Mouse (Mus musculus) cerebellum, postnatal 36 days (tissue): ENCODE measurements around the gene Unc5cl.

Experiments used
- DNase-seq, 2 experiments: peaks; one replicate each; pipeline ENCODE4 v3.0.0; 2021 to 2022; ENCODE audit warnings: mixed read lengths in 2 of 2

The Unc5cl gene

DNA sequence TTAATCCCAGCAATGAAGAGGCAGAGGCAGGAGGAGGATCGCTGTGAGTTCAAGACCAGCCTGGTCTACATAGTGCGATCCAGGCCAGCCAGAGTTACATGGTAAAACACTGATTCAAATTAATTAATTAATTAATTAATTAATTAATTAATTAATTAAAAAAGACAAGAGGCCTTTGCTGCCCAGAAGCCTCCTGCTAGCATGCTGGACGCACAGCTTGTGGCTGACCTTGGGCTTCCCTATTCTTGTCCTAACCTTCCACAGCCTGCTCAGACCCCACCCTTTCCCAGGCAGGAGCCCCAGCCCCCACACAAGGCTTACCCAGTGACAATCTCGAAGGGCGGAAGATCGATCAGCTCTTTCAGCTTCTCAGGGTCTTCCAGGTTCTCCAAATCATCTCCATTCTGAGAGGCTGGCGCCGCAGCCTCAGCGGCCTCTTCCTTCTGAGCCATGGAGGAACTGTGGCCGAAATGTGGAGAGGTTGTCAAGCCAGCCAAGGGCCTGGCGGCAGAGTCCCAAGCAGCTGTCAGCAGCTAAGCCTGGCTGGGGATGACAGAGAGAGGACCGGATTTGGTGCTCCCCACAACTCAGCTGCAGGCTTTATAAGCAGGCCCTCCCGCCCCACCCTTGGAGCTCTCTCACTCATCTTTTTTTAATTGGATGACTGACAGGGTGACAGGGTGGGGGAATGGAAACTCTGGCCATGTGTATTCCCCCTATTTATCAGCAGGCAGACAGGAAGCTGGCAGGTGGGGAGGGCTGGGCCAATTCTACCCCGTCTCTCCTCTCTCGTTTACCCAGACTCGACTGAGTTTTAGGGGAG lies 22.3 kb upstream of the Unc5cl start, which contains the start of gene Apobec2:
Gene Apobec2, minus strand, starts transcription at position 773 of the 823 bp plus-strand sequence.
- no peak for DNase-seq

DNA sequence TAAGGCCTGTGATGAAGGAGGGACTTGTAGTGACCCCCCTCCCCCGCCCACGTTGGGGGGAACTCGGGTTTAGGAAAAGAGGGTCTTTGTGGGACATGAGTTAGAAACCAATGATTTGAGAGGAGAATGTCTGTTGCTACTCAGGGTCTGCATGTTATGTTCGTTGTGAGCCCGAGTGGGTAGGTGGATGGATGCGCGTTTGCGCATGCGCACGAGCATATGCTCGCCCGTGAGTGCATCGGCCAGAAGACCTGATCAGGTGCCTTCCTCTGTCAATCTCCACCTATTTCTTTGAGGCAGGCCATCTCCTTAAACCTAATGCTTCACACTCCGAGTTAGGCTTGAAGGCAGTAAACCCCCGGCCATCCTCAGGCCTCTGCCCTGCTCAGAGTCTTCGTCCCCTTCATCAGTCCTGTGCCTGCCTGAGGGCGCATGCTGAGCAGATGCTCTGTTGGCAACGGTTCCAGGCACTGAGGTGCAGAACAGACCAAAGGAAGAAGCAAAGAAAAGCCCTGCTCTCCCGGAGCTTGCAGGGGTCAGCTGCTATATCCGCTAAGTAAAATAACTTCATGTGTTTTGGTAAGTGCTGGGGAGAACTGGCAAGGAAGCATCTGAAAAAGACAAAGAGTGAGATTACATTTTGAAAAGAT lies 21.6 kb upstream of the Unc5cl start:
- DNase-seq, result no peak

DNA sequence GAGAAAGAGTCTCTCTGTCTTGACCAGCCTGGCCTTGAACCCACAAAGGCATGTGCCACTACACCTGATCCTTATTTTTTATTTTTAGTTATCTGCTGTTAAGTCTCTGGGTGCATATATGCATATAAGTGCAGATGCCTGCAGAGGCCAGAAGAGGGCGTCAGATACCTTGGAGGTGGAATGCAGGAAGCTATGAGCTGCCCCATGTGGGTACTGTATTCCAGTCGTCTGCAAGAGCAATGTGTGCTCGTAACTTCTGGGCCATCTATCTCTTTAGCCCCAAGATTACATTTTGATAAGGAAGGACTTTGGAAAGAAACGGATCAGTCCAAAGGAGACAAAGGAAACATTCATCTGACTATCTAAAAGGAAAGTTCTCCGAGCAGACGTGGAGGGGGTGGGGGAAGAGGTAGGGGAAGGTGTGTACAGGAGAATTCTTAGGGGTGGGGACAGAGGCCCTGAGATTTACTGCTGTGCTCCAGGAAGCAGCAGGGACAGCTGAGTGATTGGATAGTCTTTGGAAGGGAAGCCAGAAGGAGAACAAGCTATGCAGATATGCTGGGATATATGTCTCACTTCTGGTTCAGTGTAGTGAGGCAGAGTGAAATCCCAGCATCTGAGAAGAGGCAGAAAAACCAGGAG lies 20.9 kb upstream of the Unc5cl start:
- DNase-seq, result no peak

DNA sequence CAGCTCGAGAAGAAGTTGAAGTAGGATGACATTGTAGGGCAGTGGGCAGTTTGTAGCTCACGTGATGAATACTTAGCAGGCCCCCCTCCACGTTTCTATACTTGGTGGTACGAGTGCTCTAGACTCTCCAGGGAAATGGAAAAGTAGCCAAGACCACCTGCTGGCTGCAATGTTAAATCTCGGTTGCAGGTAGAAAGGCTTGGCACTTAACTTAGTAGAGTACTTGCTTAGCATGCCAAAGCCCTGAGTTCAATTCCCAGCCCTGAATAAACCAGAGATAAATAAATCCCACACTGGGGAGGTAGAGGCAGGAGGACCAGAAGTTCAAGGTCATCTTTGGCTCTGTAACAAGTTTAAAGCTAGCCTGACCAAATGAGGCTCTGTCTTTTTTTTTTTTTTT lies 20.2 kb upstream of the Unc5cl start:
- DNase-seq, result no peak

DNA sequence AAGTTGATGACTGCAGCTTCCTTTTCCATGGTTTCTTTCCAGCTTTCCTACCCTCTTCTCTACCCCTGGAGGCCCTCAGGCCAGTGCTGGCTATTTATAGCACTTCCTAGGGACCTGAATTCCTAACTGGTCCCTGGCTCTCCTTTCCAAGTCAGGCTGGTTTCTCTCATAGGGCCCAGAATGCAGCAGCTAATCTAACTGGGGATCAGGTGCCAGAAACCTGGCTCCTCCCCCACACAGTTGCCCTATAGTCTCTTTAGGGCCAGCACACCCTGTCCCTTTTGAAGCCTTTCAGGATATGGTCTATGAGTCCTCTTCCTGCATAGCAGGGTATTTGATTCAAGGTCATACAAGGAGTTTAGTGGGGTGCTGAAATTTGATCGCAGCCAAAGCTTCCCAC lies 18.2 kb upstream of the Unc5cl start:
- DNase-seq, result no peak

DNA sequence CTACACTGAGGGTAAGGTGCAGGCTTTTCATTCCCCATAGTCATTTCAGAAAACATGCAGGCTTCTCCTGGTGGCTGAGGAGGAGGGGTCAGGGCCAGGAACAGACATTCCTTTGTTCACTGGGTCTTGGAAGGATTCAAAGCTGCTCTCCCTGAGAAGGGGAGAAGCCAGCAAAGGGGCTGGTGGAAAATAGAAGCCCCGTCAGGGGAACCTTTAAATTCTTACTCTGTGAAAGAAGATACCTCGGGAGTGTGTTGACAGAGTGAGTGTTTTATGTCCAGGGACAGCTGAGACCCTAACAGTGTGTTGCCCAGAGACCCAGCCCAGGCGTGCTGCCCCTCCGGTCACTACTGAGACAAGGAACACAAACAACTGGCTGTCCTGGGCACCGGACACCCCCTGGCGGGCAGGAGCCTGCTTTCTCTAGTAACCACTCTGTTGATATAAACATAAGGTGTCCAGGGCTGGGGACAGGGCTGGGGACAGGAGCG lies 17.2 kb upstream of the Unc5cl start:
- no peak for DNase-seq

DNA sequence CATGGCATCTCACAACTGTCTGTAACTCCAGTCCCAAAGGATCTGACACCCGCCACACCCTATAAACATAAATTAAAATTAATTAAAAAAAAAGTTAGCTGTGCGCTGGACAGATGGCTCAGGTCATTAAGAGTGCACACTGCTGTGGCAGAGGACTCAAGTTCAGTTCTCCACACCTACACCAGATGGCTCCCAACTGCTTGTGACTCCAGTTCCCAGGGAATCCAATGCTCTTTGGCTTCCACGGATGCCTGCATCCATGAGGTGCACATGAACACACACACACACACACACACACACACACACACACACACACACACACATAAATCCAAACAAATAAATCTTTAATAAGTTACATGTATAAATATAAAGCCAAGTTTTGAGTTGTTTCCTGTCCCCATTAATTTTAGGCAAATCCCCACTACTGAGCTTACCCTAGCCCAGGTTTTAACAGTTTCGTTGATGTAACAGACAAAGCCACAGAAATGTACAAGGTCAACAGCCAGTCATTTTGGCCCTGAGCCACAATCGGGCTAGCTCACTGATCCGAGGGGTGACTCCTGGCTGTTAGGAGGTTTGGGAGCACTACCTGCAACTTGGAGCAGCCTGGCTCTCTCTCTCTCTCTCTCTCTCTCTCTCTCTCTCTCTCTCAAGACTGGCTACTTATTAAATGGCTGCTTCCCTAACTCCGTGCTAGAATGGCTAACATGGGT lies 11.8 kb upstream of the Unc5cl start:
- no peak for DNase-seq

DNA sequence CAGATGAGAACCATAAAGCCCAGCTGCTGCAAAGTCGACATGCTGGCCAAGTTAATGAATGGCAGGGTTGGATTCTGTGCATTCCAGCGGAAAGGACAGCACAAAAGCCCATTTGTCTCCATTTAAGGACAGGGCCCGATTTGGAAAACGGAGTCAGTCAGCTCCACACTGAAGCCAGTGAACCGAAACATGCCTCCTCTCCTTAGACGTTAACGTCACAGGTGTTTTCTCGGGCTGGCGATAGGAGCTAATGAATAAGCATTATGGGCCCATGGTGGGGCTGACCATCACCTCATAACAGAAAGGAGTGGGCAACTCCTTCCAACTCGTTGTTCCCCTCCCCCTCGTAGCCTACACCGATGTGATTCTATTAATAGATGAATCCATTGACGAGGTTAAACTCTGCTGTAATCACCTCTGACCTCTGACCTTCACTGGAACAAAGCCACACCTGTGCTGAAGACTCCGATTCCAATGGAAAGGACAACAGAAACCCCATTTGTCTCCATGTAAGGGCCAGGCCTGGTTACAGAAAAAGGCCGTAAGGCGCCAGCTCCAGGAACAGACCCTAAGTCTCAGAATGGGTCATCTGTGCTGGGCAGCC lies 11.1 kb upstream of the Unc5cl start:
- no peak for DNase-seq

DNA sequence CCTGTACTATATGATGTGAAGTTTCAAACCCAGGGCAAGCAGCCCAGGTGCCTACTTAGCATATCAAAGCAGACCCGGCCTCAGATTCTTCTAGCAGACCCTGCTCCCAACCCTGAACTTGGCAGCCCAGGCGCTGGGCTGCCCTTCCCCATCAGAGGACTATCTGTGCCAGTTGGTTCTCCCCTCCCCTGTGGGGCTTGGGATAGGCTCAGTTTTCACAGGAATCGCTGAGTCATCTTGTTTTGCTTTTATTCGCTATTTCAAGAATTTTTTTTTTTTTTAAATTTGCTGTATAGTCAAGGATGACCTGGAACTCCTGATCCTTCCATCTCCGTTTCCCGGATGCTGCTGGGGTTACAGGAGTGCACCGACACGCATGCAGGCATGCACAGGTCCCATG lies 7.0 kb upstream of the Unc5cl start:
- DNase-seq, result no peak

DNA sequence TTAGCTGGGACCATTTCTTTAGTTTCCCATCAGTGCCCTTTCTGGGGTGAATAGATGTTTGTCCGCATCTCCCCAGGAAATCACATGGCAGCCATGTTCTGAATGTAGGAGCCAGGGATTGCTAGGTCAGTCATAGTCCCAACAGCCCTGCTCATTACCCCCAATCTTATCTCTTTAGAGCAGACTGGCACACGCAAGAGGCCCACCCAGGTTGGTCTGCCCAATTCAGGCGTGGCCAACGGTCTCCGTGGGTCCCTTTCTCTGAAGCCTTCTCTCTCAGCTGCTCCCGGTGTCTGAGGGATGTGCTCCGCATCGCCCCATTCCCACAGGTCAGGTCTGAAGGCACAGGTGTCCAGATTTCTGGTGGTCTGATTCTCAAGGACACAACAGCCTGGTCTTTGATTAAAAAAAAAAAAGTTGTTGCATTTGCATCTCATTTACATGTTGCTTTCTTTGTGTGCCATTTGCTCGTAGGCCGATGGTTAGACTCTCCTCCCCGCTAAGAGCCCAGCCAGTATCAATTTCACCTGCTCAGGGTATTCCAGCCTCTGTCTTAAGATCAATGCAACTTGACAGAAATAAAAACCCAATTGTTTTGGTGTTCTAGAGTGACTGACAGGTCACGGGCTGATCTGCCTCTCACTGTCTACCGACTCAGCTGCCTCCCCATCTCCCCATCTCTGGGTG lies 3.9 kb upstream of the Unc5cl start:
- DNase-seq, result no peak

DNA sequence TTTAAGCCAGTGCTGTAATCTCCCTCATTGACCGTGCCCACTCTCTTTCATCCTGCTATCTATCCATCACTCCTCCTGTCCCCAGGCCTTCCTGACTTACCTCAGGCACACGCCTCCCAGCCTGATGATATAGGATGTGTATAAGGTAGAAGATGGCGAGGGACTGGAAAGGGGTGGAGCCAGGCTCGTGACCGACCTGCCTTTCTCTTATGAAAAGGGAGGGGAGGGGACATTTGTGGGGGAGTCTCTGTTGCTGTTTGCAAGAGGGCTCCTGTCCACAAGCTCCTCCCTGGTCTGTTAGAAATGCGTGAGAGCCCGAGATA lies 3.4 kb upstream of the Unc5cl start, which contains the start of gene Tspo2:
Gene Tspo2, minus strand, starts transcription at position 170 of the 323 bp plus-strand sequence.
- DNase-seq, result no peak

DNA sequence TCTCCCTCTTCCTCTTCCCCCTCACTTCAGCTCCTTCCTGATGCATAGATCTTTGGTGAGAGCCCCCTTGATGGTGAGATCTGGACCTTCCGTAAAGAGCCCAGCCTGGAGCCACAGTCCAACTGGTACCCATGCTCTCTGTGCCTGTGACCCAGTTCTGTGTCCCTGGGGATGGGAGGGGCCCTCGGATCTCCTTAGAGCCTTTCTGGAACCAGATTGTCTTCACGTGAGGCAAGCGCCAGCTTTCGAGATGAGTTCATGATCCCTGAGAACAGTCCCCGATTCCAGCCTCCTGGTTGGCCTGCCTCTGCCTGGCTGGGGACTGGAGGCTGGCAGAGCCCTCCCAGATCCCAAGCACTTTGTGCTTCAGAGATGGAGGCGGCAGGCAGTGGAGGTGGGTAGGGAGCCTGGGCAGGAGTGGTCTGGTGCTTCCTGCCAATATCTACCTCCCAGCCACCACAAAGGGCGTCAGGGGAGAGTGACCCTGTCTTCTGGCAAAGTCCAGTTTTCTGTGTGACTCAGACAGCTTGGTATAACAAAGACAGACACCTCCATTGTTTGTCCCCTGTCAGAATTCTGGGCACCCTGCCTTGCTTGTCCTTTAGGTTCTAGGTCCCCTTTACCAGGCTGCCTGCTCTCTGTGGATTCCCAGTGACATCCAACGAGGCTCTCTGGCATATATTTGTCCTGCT lies 2.8 kb upstream of the Unc5cl start:
- no peak for DNase-seq

DNA sequence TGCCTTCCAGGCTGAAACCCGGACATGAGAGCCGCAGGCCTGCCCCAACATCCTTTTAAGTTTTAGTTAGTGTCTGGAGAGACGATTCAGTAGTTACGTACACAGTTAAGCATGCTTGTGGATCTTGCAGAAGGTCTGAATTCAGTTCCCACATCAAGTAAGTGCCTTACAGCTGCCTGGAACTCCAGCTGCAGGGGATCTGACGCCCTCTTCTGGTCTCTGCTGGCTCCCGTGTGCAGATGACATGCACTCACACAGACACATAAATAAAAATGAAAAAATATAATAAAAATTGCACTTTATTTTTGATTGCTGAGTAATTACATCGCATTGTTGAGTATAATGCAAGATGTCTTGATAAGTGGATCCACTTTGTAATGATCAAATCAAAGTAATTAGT lies 1.2 kb upstream of the Unc5cl start:
- no peak for DNase-seq

DNA sequence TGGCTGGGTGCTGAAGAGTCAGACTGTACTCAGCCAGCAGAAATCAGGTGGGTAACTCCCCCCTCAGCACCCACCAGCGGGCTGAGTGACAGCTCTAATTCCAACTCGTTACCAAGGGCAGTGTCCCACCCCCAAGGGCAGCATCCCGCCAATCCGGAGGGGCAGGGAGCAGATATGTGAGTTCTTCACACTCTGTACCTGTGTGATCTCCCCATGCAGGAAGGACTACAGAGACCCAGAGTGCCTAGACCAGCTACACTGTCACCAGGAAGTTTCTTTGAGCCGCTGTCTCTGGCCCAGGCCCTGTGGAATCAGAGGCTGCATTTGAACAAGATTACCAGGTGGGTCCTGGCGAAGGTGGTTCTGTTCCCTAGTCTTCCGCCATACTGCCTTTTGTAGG lies 511 bp upstream of the Unc5cl start:
- no peak for DNase-seq

DNA sequence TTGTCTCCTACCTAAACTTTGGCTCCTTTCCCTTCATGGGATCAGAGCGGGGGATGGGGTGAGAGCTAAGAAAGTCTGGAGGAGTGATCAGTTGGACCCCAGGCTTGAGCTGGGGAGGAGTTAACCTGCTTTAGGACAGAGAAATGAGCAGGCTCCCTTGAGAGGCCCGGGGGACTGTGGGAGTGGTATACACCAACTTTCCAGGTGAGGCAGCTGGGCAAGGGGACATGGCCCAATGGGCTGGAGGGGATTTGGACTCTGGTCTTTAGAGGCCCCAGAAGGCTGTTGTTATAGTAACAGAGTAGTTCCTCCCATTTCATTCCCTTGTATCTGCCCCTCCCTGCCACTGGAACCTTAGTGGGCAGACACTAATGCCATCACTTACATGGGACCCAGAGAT lies 1.3 kb downstream of the Unc5cl start:
- DNase-seq, result no peak

DNA sequence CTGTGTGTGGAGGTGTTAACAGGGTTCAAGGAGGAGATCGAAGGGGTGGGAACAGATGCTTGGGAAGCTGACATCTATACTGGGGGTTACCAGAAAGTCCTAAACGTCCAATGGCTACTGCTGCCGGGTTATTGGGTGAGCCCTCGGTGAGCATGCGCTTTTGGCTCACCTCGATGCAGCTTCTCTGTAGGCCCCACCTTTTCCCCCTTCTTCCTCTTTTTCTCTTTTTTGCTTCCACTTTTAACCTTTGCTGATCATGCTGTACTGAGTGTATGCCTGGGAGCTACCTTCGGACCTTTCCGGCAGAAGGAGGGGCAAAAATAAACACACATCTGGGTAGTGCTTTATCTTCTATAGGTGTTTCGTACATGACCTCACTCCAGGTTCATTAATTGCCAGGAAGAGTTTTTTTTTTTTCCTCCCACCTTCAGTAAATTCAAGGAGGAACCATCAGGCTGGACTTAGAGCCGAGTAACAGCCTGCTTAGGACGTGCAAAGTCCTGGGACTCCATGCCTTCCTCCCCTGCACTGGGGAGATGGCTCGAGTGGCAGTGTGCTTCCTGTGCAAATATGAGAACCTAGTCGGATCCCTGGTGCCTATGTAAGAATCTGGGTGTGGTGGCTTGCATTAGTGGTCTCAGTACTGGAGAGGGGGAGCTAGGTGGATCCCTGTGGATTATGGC lies 3.4 kb downstream of the Unc5cl start:
- DNase-seq, result no peak

DNA sequence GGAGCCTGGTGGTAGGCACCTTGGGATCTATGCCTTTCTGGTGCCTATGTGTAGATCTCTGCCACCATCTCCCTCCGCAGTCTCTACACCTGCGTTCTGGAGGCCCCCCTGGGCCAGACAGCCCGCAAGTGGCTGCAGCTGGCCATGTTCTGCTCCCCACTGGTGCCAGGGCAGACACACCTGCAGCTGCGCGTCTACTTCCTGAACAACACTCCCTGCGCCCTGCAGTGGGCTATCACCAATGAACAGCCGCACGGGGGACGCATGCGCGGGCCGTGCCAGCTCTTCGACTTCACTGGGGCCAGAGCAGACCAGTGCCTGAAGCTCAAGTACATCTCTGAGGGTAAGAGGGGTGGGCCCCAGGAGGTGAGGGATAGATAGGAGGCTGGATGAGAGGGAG lies 7.4 kb downstream of the Unc5cl start:
- DNase-seq, result no peak

DNA sequence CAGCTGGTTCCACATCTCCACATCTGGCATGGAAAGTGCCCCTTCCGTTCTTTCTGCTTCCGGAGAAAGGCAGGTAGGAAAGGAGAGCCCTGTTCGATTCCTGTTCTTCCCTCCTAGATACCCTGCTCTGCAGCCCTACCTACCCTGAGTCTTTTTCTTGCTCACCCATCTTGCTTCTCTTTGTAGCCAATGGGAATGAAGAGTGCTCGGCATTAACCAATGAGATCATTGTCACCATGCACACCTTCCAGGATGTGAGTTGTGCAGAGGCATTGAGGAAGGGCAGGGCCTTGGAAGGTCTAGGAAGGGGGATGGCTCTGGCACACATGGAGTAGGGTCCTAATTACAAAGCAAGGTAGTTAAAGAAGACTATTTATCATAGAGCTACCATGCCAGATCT lies 8.7 kb downstream of the Unc5cl start:
- no peak for DNase-seq

DNA sequence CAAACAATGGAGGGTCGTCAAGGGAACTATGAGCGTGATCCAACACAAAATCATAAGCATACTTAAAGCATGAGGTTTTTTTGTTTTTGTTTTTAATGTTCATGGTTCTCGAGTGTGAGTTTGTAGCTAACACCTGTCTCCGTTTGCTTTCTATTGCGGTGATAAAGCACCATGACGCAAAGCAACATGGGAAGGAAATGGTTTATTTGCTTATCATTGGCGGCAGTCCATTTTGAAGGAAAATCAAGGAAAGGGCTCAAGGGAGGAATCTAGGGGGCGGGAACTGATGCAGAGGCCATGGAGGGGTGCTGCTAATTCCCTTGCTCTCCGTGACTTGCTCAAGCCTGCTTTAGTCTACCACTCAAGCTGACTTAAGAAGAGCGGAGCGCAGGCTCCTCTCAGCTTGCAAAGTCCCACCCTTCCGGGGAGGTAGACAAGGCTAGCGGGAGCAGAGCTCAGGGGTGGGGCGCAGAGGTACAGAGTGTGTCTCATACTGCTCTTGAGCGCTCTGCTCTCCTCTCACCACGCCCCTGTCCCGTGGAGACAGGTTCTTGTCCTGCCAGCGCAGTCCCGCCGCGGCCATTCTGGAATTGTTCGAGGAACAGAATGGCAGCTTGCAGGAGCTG lies 12.2 kb downstream of the Unc5cl start:
- DNase-seq, result no peak
